Mouse (Mus musculus): Measurements from ENCODE around the gene Fmnl3. TPM values are rescaled to one million over a fixed set of nuclear protein-coding genes. Genes with fewer than 3 reads are reported as not detected.

Fmnl3 gene
- total and polyA plus RNA-seq, 3 experiments: 24.2 to 49.3 (median 28.6) TPM

DNA sequence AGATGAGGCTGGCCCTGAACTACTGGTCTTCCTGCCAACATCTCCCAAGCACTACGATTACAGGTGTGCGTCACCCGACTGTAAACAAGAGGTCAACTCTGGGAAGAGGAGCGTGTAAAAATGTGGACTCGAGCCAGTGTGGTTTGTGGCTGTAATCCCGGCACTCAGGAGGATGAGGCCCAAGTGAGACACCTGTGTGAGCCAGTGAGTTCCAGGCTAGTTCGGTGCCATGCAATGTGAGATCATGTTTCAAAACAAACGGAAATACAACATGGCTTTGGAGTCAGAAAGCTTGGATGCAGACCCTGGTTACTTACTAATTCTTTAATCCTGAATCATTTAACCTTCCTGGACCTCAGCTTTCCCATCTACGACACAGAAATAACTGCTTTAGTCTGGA, 11.3 kb downstream of the Fmnl3 start:
- Histone ChIP-seq H3K9me3 (replicated peaks; ENCODE audit: low read length) (no peaks in the 10 kb centered on the region), H3K79me2 (replicated peaks; ENCODE audit: control insufficient read depth, extremely low read depth, insufficient read depth, poor library complexity, severe bottlenecking) (peaks cover 70% of the 10 kb centered on the region), H3K36me3 (replicated peaks in 1 of 2; ENCODE audit: control insufficient read depth in 1 of 2, insufficient read depth in 1 of 2, low read length in 1 of 2) (peaks cover 0 to 35% of the 10 kb centered on the region in 2 experiments), H3K4me2 (ENCODE audit: insufficient read depth, low read depth, poor library complexity, severe bottlenecking) (no peak overlapping the region), H3K27ac (ENCODE audit: insufficient read depth, low read depth) (no peak overlapping the region), H3K4me1 (ENCODE audit: control insufficient read depth in 1 of 2, insufficient read depth in 2 of 2) (peaks cover 32 to 77% of the 10 kb centered on the region in 2 experiments), H3K9ac (ENCODE audit: insufficient read depth, low read depth) (no peak overlapping the region), H3K4me3 (replicated peaks in 1 of 3; ENCODE audit: low read depth in 2 of 3, low read length in 2 of 3, poor library complexity in 1 of 3) (no peak overlapping the region), H3K27me3 (replicated peaks) (no peaks in the 10 kb centered on the region)
- DNase-seq (ENCODE audit: extremely low read depth): no peak
- dilution Hi-C loops (cut with MboI; ENCODE audit: extremely low pct_ligation_motif_present, extremely low pct_unique_long_range_greater_than_20kb, low sequenced_read_pairs) (no loop called here), in situ Hi-C loops (cut with MboI; ENCODE audit: low pct_ligation_motif_present, low pct_unique_long_range_greater_than_20kb, low sequenced_read_pairs) (no loop called here)
- TF ChIP-seq HCFC1 (IDR thresholded peaks at IDR 0.05; ENCODE audit: low read depth, low read length) (no peak), MYC (IDR thresholded peaks at IDR 0.05; ENCODE audit: low read depth, low read length) (no peak), ELF1 (IDR thresholded peaks at IDR 0.05; ENCODE audit: low read depth, low read length) (no peak)

DNA sequence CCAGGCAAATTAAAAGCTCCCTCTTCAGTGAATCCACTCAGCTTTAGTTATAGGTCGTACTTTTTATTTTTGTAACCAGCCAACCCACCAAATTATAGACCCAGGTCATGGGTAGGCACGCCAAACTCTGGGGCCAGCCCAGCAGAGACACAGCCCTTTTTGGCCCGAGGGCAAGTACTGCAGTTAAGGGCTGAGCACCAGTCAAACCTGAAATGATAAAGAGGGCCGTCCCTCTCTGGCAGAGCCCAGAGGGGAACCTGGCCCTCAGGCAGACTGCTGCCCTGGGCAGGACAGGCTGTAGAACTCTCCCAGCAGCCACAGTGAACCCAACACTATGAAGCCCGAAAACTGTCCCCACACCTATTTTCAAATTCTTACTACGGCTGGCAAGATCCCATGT, 13.8 kb downstream of the Fmnl3 start:
- in situ Hi-C loops (cut with MboI; ENCODE audit: low pct_ligation_motif_present, low pct_unique_long_range_greater_than_20kb, low sequenced_read_pairs) (no loop called here), dilution Hi-C loops (cut with MboI; ENCODE audit: extremely low pct_ligation_motif_present, extremely low pct_unique_long_range_greater_than_20kb, low sequenced_read_pairs) (no loop called here)
- Histone ChIP-seq H3K79me2 (replicated peaks; ENCODE audit: control insufficient read depth, extremely low read depth, insufficient read depth, poor library complexity, severe bottlenecking) (peaks cover 60% of the 10 kb centered on the region), H3K4me2 (ENCODE audit: insufficient read depth, low read depth, poor library complexity, severe bottlenecking) (no peak overlapping the region), H3K27me3 (replicated peaks) (no peaks in the 10 kb centered on the region), H3K27ac (ENCODE audit: insufficient read depth, low read depth) (no peak overlapping the region), H3K9ac (ENCODE audit: insufficient read depth, low read depth) (no peak overlapping the region), H3K4me3 (replicated peaks in 1 of 3; ENCODE audit: low read depth in 2 of 3, low read length in 2 of 3, poor library complexity in 1 of 3) (no peak overlapping the region), H3K36me3 (replicated peaks in 1 of 2; ENCODE audit: control insufficient read depth in 1 of 2, insufficient read depth in 1 of 2, low read length in 1 of 2) (peaks cover 0 to 30% of the 10 kb centered on the region in 2 experiments), H3K4me1 (ENCODE audit: control insufficient read depth in 1 of 2, insufficient read depth in 2 of 2) (peaks cover 48 to 85% of the 10 kb centered on the region in 2 experiments), H3K9me3 (replicated peaks; ENCODE audit: low read length) (no peaks in the 10 kb centered on the region)
- TF ChIP-seq MEF2A (IDR thresholded peaks at IDR 0.05; ENCODE audit: borderline replicate concordance, low read depth, low read length) (no peak), ZC3H11A (IDR thresholded peaks at IDR 0.05; ENCODE audit: low read depth, low read length) (no peak), ELF1 (IDR thresholded peaks at IDR 0.05; ENCODE audit: low read depth, low read length) (no peak), JUND (conservative IDR thresholded peaks at IDR 0.05; ENCODE audit: low read depth, low read length) (no peak), POLR2AphosphoS2 (IDR thresholded peaks at IDR 0.05; ENCODE audit: low read depth, low read length) (no peak), MAX (IDR thresholded peaks at IDR 0.05; ENCODE audit: low read length) (no peak), RCOR1 (conservative IDR thresholded peaks at IDR 0.05; ENCODE audit: low read depth, low read length) (no peak), CHD1 (IDR thresholded peaks at IDR 0.05; ENCODE audit: low read depth, low read length) (no peak), JUN (IDR thresholded peaks at IDR 0.05; ENCODE audit: insufficient read depth, low read depth, low read length) (no peak), KAT2A (IDR thresholded peaks at IDR 0.05; ENCODE audit: insufficient replicate concordance, low read length) (no peak), TCF12 (IDR thresholded peaks at IDR 0.05; ENCODE audit: low read depth, low read length) (no peak), MAFK (IDR thresholded peaks at IDR 0.05; ENCODE audit: insufficient replicate concordance, low read length) (no peak), USF1 (IDR thresholded peaks at IDR 0.05; ENCODE audit: low read depth, low read length) (no peak), ZMIZ1 (IDR thresholded peaks at IDR 0.05; ENCODE audit: low read depth, low read length) (no peak), SMC3 (IDR thresholded peaks at IDR 0.05; ENCODE audit: low read depth, low read length) (no peak), SIN3A (IDR thresholded peaks at IDR 0.05; ENCODE audit: low read length) (no peak), TBP (conservative IDR thresholded peaks at IDR 0.05; ENCODE audit: low read depth, low read length) (no peak), ZNF384 (IDR thresholded peaks at IDR 0.05; ENCODE audit: low read depth, low read length) (no peak), ETS1 (conservative IDR thresholded peaks at IDR 0.05; ENCODE audit: low read depth, low read length) (no peak)
- no peak for DNase-seq (ENCODE audit: extremely low read depth)
